ENCODE assay signal across 7 mouse cellular contexts in genomic region chr1:65311214-65311933, GRCm38 (mm10). TPM values are rescaled to one million over a fixed set of nuclear protein-coding genes. Genes with fewer than 3 reads are reported as not detected.
DNase-seq lines count a peak whose midpoint lies in the region; TF ChIP-seq lines count a peak whose summit lies in the region.

No protein-coding gene starts in this region.

- H3K27ac ChIP-seq in left cerebral cortex, adult 2 months = no peak overlapping the region
- H3K27ac ChIP-seq in cortical plate, adult 2 months (ENCODE audit: insufficient read depth, low read length) = no peak overlapping the region
- peak overlapping the region; percentile 13; the same call in 1 of the 2 replicates for H3K27ac ChIP-seq in hindbrain, embryonic 10.5 days
- H3K27ac ChIP-seq in thymus, adult 2 months (ENCODE audit: control insufficient read depth, insufficient read depth, low read length) = no peak overlapping the region

- peak overlapping the region; percentile 45 for H3K4me3 ChIP-seq in left cerebral cortex, adult 2 months
- H3K4me3 ChIP-seq in cortical plate, adult 2 months (ENCODE audit: insufficient read depth, low read length) = peak overlapping the region; percentile 23
- peak overlapping the region; percentile 54 for H3K4me3 ChIP-seq in hindbrain, embryonic 10.5 days
- no peak overlapping the region for H3K4me3 ChIP-seq in thymus, adult 2 months (ENCODE audit: control insufficient read depth, insufficient read depth, low read length)

- intact Hi-C loops in left cerebral cortex, adult 2 months (cut with DNase I) = loop anchor here (5.0 kb wide), 2 partner anchors 76 to 341 kb away; no protein-coding TSS in a partner anchor

- H3K9me3 ChIP-seq in hindbrain, embryonic 10.5 days = no peaks in the 10 kb centered on the region

- peak in 1 of 2 experiments; percentile 16 for DNase-seq in left cerebral cortex, adult 2 months (ENCODE audit: extremely low spot score in 1 of 2, low spot score in 2 of 2)
- DNase-seq in left cerebral cortex, adult 8-10 months (ENCODE audit: low spot score in 2 of 2) = no peak
- DNase-seq in hindbrain, embryonic 10.5 days (ENCODE audit: low spot score) = peak; percentile 41
- DNase-seq in neural tube, embryonic 10.5 days (ENCODE audit: extremely low spot score, low spot score) = peak; percentile 59
- no peak for DNase-seq in thymus, adult 2 months
- DNase-seq in layer of hippocampus, adult 9-11 months = no peak

- WGBS in hindbrain, embryonic 10.5 days = under 1% methylated on average over 29 of the region's 29 CpGs
- WGBS in thymus, adult 2 months = 8% methylated on average over 29 of the region's 29 CpGs

- no peaks in the 10 kb centered on the region for H3K4me1 ChIP-seq in cortical plate, adult 2 months (ENCODE audit: control insufficient read depth, insufficient read depth, low read length)
- H3K4me1 ChIP-seq in hindbrain, embryonic 10.5 days (replicated peaks) = peaks cover 23% of the 10 kb centered on the region
- H3K4me1 ChIP-seq in thymus, adult 2 months (replicated peaks; ENCODE audit: control insufficient read depth, insufficient read depth, low read length) = no peaks in the 10 kb centered on the region

- no peaks in the 10 kb centered on the region for H3K36me3 ChIP-seq in hindbrain, embryonic 10.5 days
- no peaks in the 10 kb centered on the region for H3K36me3 ChIP-seq in thymus, adult 2 months (ENCODE audit: control insufficient read depth, insufficient read depth, low read length)

- TF ChIP-seq POLR2A in cortical plate, adult 2 months (IDR thresholded peaks at IDR 0.05; ENCODE audit: extremely low read depth, insufficient read depth, low read length) = no peak
- TF ChIP-seq POLR2A in thymus, adult 2 months (IDR thresholded peaks at IDR 0.05; ENCODE audit: control insufficient read depth, extremely low read depth, insufficient read depth, low read length, poor library complexity) = no peak

- TF ChIP-seq CTCF in left cerebral cortex, adult 2 months (IDR thresholded peaks at IDR 0.05) = no peak
- TF ChIP-seq CTCF in cortical plate, adult 2 months (IDR thresholded peaks at IDR 0.05; ENCODE audit: extremely low read depth, insufficient read depth, low read length) = no peak
- no peak for TF ChIP-seq CTCF in thymus, adult 2 months (IDR thresholded peaks at IDR 0.05; ENCODE audit: borderline replicate concordance, control insufficient read depth, extremely low read depth, insufficient read depth, low read length, poor library complexity)

- peaks cover 33% of the 10 kb centered on the region for H3K27me3 ChIP-seq in hindbrain, embryonic 10.5 days (ENCODE audit: insufficient read depth, poor library complexity, severe bottlenecking)
- H3K27me3 ChIP-seq in thymus, adult 2 months (ENCODE audit: control insufficient read depth, insufficient read depth, low read length) = no peaks in the 10 kb centered on the region

RNA-seq across cellular contexts. Expression of gene Pth2r, which starts 29.5 kb away (rescaled TPM):
- 1 to 10 TPM; 1.4 to 1.8 TPM for total RNA-seq in left cerebral cortex, adult 2 months (2021)
- total RNA-seq in left cerebral cortex, adult 8-10 months (2022) = 1 to 10 TPM; 1.3 to 1.8 (median 1.3) TPM
- polyA plus RNA-seq in cortical plate, adult 2 months (2012; rRNA removed) = 1.1 and 1.3 TPM in 2 replicates
- polyA plus RNA-seq in hindbrain, embryonic 10.5 days (2016; fragmentation: Nextera tagmentation; extraction: Ambion mirVana) = 0.12 and 0.35 TPM in 2 replicates
- 0.13 TPM in 1 of 2 replicates, not detected in the other for polyA plus RNA-seq in thymus, adult 2 months (2012; rRNA removed)

Comparison
In these comparisons a context has a peak if more than half of its experiments do, and no peak if none do; other contexts are left out.
1. DNase-seq: peak in hindbrain, embryonic 10.5 days (single experiment) and neural tube, embryonic 10.5 days (single experiment); none in left cerebral cortex, adult 8-10 months (0 of 2), thymus, adult 2 months (single experiment) and layer of hippocampus, adult 9-11 months (single experiment).